Mouse (Mus musculus) embryonic fibroblast, embryonic 13.5 days (primary cell): ENCODE measurements around the gene Gm20388.

Experiments used
- CTCF ChIP-seq: IDR thresholded peaks from 2 replicates; pipeline ENCODE4 v1.5.1; 2011; ENCODE audit warnings: mild to moderate bottlenecking, control low read depth, low read length, moderate library complexity, borderline replicate concordance; ENCODE audit not compliant: insufficient read depth
- POLR2A ChIP-seq: IDR thresholded peaks from 2 replicates; pipeline ENCODE4 v1.6.1; 2011; ENCODE audit warnings: low read depth, mild to moderate bottlenecking, control low read depth, low read length, moderate library complexity

- TF ChIP-seq POLR2A (no peak), CTCF (no peak)
These were observed 905.7 kb downstream of the Gm20388 start for GRCm38 (mm10) chr8:120816371-120816770.
